Mouse (Mus musculus) embryo, embryonic 10.5 days (tissue): ENCODE results near the gene Bcl11b.

ENCODE experiments used
- DNase-seq: peaks from one replicate; pipeline ENCODE4 v3.0.0-alpha.2; 2015; ENCODE audit warnings: low spot score

Bcl11b gene

DNA sequence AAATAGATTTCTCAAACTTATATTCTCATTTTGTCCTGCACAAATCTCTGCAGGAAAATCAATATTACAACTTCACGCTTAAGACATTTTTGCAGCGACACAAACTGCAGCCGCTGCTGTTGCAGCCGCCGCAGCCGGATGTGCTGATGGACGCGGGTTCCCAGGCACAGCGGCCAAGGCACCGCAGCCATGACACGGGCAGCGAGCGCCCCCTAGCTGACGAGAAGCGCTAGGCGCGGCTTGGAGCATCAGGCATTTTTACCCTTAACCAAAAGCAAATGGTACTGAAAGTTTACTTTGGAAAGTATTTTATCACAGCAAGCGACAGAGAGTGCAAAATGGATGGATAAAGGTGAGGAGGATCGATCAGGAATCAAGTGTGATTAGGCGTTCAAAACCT, 4.7 kb downstream of the Bcl11b start:
- DNase-seq: peak; percentile 89

DNA sequence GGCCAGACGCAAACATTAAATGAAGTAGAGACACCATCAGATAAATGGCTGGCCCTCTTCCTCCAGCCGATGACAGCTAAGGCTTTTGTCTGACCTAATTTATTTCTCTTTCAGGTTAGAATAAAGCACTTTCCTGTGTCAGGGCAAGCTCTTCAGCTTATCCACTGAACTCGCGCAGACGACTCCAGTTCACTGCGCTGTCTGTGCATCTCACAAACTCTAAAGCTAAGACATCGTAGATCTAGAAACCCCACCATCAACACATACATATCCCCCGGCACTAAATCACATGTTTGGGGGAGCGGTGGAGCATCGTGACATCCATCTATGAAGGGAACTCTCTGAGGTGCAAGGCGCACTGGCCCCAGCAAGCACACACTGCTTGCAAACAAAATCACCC, 5.5 kb downstream of the Bcl11b start:
- no peak for DNase-seq

DNA sequence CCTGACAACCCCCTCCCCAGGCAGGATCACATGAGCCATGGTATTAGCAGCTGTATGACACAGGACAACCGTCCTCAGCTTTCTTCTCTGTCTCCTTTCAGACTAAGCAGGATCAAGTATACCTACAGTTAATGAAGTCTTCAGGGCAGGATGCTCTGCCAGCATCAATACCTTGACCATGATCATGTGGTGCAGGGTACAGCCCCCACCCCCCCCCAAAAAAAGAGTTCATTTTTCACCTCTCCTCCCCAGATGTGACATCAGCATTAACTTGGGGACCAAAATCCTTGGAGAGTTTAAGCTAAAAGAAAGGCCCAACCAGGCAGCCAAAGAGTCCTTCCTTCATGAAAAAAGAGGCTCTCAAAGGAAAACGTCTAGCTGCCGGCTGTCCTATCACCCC, 6.2 kb downstream of the Bcl11b start:
- DNase-seq: no peak

DNA sequence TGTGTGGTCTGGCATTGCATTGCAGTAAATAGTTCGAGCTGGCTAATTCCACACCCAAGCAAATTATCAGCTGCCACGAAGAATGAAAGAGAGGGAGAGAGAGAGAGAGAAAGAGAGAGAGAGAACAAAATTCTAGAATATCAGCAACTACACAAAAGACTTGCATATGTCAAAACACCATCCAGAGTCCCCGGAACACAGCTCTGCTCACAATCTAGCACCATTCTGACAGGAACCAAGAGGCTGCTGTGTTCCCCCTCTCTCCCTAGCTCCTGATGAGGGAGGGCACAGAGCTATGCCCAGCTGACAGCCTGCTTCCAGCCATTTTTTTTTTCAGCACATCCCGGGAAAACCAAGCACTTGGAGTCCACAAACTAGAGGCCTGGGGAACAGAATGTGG, 6.6 kb downstream of the Bcl11b start:
- no peak for DNase-seq

DNA sequence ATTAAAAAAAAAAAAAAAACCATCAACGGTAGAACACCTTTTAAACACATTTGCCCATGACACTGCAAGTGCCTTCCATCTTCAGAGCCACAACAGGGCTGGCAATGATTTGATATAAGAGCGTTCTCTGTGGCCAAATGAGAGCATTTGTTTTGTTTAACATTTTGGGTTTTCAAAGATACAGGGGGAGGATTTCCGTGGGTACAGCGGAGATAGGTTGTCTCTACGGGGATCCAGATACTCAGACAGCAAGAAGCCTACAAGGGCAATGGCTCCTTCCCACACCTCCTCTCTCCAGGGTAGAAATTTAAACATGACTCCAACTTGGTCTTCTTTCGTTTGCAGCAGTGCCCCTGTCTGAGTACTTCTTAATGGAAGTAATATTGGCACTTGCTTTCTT, 7.2 kb downstream of the Bcl11b start:
- DNase-seq: no peak

DNA sequence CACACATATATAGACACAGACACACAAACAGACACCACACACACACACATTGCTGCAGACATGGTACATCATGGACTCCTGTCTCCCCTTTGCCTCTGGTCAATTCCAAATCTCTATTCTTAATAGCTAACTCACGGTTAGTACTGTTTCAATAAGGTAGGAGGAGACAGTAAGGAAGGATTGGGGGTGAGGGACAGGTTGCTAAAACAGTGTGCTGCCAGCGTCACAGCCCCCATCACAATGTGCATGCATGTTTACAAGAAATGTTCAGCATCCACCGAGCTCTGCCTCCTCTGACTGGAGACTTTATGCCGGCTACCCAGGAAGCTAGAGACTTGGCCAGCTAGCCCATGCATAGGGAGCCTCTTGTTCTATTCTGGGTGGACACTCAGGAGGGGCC, 9.0 kb downstream of the Bcl11b start:
- DNase-seq: no peak

DNA sequence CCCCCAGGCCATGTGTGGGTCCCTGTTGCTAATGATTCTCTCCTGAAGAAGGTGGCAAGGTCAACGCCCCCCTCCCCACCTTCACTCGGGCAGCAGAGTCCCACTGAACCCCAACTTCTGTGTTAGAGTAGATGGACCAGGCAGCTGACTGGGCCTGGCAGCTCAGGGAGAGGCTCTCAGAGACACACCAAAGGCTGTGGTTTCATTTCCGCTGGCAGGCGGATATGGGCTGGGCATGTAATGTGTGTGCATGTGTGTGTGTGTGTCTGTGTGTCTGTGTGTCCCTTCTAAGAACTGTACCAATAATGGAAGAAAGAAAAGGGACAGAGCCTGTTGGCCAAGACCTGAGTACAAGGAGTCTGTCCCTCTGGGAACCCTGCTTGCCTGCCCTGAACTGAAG, 10.4 kb downstream of the Bcl11b start:
- DNase-seq: no peak

DNA sequence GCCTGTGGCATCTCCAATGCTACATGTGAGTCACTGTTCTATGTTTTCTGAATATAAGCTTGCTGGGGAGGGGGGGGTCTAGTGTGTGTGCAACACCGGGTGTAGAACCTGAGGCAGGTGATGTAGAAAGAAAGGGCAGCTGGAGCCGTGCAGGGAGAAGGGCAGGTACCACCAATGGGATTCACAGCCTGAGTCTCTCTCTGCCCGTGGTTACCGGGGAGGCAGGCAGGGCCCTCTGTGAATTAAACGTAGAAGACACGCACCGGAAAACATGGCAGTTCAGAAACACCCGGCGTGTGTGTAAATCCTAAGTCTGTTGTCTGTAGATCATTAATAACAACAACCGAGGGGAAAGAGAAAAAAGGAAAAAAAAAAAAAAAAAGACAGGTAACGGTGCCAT, 12.2 kb downstream of the Bcl11b start:
- DNase-seq: no peak

DNA sequence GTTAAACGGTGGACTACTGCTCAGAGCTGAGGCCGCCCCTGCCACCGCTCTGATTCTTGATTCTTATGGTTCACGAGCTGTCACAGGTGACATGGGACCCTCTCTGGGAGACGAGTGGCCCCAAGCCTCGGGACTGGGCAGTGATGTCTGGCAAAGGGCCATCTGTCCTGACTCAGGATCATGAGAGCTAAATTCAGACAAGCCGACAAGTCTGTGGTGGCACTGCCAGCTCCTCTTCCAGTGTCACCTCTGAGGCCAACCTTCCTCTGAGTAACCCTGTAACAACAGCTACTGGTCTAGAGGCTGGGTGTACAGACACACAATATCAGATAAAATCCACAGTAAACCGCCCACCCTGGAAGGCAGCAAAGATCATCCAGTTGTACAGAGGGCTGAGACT, 20.2 kb downstream of the Bcl11b start:
- no peak for DNase-seq

DNA sequence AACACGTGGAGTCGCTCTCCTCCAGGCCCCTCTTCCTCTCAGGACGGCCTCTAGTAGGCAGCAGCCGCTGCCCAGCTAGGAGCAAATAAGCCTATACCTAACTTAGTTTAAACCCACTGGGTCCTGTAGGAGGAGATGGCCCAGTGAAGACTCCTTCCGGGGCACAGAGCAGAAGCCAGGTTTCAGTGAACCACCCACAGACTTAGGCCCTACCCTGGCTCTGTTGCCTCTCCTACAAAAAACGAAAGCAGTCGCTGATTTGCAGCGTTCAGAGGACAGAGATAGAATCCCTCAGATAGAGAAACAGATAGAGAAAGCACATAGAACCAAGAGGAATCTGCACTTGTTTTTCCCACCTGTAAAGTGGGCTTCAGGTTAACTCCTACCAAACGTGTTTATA, 21.1 kb downstream of the Bcl11b start:
- DNase-seq: no peak

DNA sequence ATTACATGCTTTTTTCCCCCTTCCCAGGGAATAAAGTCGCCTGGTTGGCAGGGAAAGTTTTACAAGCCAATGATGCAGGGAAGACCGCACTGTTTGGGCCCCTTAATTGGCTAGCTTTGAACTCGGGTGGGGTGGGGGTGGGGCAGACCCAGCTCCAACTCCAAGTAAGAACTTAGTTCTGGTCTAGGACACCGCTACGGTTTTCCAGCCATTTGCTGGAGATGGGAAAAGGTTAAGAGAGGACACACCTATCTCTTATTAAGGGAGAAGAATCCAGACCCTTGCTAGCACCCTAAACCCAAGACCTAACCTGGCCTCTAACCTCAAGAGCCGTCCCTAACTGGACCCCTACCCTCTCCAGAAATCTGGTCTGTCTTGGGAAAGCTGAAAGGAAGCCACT, 22.2 kb downstream of the Bcl11b start:
- no peak for DNase-seq

DNA sequence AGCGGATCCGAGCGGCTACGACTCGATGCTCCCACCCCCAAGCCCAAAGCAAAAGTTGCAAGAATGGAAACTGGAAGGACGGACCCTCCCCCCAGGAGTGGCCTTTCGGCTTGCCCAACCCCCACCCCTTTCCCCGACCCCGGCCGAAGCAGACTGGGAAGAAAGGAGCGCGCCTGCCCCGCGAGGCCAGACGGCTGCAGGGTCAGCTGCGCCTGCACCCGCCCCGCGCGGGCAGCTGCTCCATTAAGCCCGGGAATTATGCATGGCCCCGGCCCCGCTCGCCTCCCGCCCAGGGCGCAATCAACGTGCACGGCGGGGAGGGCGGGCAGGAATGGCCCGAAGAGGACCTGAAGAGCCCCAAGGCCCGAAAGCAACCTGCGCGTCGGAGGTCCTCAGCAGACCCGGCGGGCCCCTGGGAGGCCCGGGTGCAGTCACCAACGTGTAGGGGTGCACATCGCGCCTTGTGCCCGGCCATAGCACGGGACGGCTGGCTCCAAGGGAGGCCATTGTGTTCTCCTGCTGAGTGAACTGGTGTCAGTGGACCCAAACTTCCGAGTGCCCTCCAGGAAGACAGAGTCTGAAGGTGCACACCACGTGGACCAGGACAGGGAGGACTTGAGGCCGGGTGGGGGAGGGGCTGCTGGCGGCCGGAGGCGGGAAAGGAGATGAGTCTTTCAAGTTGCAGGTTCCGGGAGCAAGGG, 23.0 kb downstream of the Bcl11b start:
- DNase-seq: peak; percentile 90

DNA sequence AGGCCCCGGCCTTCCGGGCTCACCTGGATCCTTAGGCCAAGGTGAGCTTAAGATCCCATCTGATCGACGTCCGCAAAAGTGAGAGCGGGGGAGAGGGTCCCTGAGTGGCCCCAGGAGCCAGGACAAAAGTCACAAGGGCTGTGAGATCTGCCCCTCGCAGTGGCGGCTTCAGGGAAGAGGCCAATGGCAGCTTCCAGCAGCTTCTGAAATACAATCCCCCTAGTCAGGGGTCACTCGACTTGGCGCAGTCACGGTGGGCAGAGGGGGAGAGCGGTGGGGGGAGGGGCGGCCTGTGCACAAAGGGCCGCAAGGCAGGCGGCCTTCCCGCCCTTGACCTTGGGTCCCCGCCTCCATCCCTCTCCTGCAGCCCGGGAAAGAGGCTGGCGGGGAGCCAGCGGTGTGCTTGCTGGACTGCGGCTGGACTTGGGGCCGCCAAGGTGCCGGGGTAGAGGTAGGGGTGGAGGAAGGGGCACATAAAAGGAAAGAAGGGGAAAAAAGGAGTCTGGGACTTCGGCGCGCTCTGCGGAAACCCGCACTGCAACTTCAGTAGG, 23.6 kb downstream of the Bcl11b start:
- peak; percentile 91 for DNase-seq

DNA sequence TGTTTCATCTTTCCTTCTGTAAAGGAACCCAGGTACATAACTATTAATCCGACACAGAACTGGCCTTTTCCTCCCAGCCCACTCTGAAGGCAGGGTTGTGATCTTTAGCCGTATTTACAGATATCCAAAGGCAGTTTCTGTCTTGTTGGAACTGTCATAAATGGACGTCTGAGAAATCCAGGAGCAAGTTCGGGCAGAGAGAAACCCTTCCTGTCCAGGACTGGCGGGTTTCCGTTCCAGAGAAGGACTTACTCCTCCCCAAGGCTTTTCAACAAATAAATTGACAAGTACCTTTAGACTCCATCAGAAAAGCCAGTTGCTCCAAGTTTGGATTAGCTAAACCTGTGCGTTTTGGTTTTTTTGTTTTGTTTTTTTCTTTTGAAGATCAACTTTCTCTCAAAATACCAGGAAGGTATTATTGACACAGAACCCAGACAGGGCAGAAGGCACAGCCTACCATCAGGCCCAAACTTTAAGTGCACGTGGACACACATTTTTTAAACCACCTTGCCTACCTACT, 24.6 kb downstream of the Bcl11b start:
- DNase-seq: no peak

DNA sequence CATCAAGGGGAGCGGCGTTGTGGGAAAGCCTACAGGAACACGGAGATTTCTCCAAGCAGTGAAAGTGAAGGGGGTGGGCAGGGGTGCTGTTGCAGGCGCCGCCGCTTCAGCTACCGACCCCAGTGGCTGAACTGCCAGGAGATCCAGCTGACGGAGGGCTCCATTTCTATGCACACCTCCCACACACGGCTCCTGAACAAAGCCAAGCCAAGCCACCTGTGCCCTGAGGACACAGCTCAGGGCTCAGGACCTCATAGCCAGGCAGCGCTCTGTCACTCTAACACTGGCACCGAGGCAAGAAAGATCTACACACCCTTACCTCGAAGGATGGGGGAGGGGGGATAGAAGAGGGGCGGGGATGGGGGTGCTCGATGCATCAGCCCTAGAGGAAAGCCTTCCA, 25.3 kb downstream of the Bcl11b start:
- no peak for DNase-seq

DNA sequence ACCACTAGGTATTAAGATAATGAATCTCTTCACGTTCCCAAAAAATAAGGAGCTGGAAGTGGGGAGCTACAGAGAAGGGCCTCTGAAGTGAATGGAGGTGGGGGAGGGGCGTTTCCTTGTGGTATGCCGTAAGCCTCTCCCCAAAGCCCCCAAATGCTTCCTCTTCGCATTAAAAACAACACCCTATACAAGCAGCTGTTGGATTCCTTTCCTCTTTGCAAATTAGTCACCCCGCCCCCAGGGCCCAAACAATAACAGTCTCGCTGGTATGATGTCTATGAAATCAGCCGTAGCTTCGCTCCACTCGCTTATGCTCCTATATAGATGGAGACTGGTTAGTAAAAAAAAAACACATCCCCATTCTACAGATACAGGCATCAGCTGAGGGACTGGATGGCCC, 25.9 kb downstream of the Bcl11b start:
- DNase-seq: peak; percentile 57

DNA sequence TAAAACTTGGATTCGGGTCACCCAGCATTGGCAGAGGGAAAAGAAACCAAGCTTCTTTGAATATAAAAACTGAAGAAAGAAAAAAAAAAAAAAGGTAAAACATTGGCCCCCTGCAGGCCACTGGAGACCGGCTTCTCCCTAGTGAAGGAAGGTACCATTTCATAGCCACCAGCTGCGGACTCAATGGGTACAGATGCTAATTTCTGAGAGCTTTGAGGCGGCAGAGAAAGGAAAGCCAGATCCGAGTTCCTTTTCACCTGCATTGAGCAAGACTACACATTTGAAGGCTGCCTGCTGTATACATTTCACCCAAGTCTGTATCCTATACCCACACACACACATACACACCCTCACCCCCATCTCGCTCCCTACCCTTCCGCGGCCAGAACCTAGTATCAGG, 26.3 kb downstream of the Bcl11b start:
- no peak for DNase-seq

DNA sequence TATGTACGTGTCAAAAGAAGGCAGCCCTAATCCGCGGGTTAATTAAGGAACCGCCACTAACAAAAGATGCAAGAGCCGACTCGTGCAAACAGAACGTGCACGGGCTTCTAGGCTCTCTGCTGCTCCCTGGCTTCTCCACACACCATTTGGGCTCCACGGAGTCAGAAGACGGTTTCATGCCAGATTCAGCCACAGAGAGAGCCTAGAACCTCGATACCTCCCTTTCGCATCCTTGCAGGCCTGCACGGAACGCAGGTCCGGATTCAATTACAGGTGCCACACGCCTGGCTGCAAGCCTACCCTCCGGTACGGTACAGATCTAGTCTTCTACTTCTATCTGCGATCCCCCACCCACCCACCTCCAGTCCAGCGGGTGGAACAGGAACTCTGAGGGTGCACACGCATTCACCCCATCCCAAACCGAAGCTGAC, 26.8 kb downstream of the Bcl11b start:
- peak; percentile 65 for DNase-seq

DNA sequence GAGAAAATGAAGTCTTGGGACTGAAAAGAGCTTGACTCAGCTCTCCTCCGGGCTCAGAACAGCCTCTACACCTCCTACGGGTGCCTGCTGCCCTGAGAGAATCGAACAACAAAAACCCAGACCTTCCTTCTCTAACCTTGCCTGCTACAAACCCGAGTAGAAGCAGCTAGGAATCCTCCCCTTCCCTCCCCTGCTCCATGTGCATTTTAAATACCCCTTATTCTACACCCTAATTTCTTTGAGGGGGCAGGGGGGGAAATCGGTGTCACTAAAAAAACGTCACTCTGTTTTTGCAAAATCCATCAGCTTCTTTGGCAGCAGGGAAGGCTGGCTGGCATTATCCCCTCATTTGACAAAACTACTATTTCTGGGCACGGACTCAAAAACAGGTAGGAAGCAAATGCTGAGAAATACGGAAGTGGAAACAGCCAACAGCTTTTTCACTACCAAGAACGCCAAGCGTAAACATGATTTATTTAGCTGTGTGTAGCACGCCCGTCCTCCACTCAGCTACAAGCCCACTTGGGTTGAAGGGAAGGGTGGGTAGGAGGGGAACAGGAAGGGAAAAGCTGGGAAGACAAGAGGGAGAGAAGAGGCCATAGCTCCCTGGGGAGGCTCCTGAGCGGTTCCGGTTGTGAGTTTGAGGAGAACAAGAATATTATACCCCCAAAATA, 27.4 kb downstream of the Bcl11b start:
- DNase-seq: no peak

DNA sequence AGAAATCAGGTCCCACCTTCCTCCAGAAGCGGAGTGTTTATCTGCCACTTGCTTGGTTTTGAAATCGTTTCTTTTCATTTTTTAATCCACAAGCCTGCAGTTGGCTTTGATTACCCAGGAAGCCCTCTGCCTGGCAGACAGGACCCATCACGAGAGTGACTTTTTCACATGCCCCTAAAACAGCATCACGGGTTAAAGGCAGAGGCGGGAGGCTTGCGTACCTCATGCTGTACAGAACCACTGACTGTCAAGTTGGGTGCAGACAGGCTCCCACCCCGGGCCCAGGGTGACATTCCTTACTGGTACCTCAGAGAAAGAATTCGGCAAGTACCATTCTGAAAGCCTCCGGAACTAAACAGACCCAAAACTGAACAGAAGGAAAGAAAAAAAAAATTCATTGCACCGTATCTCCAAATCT, 27.9 kb downstream of the Bcl11b start:
- DNase-seq: no peak

DNA sequence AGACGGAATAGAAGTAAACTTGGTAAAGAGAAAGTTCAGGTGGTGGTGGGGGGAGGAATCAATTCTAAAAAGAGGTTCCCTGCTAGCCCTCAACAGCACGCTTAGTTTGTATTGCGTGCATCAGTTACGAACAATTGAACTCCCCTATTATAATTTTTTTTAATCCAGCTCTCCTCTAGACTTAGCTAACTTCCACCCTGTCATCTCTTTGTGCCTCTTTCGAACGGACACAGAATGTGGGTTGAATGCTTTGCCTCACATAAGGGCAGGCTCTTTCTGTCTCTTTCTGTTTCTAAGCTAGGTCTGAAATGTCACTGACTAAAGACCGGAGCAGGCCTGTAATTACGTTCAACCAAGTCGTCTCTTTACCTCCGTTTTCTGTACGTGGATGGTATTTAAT, 28.9 kb downstream of the Bcl11b start:
- no peak for DNase-seq

DNA sequence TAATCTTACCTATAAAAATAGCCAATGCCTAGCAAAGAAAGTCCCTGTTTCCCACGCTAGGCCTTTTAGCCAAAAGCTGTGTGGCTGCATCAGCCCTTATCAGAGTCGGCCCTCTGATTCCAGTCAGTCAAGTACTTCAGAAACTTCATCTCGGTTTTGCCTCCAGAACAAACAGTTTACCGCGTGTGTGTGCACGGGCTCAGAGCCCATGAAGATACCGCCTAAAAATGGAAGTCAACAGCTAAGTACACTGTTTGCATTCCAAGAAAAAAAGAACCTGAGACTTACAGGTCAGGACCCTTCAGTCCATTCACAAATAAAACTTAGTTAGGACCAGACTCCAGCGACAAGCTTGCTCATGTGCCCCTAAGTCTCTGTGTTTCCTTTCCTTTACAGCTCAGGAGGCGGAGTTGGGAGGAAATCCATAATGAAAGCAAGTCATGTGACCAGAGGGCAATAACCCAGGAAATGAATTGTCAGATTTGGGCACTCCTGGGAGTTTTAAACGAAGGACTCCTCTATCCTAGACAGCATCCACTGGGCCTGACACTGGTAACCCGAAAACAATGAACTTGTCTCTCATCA, 29.8 kb downstream of the Bcl11b start:
- no peak for DNase-seq
